Mouse (Mus musculus): ENCODE measurements around the gene Iqsec2.
A peak's percentile ranks its signal among the peaks of the same experiment; 100 is the strongest.

DNA sequence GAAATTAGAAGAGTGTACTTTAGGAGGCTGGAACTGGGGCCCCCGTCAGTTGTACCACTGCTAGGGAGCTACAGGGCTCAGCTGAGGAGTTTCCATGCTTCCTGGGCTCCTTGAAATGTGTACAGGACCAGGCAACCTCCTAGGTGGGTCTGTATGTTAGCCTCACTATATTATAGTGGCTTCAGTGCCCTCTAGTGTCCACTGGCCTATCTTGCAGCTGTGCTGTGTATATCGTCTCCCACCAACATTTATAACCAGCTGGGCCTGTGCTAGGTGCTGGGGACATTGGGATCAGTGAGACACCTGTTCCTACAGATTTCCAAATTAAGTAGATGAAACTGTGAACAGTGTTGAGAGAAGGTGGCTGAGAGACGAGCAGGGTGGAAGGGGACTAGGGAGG lies 31.2 kb downstream of the Iqsec2 start:
- TF ChIP-seq EP300 (IDR thresholded peaks at IDR 0.05; ENCODE audit: low read depth) (no peak), CTCF (IDR thresholded peaks at IDR 0.05; ENCODE audit: low read depth) (peak; percentile 67)

All from liver, postnatal 0 days (tissue).